Mouse (Mus musculus): ENCODE results near the gene Myog.

DNA sequence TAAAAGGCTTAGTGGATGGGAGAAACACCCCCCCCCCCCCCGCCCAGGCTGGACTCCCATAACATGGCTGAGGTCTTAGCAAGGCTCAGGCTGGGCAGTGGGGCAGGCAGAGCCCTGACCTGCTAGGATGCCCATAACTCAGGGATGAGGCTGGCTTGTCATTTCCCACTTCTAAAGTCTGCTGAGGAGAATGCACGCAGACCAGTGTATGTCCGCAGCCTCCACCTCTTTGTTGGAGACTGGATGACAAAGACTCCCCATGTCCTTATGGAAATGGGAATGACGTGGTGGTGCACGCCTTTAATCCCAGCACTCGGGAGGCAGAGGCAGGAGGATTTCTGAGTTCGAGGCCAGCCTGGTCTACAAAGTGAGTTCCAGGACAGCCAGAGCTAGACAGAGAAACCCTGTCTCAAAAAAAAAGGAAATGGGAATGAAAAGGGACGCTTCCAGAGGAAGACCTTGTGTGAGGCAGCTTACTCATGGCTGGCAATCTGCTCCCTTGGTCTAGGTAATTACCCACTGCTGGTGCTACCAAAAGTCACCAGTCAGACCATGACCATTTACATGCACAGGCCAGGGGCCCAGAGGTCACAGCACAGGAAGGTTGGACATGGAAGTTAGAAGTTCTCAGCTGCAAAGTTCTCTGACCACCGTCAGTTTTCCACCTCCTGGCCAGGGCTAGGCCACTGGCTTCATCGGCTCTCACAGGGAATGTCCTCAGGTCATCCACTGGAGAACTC is 43.8 kb downstream of the Myog start:
- TF ChIP-seq CTCF (IDR thresholded peaks at IDR 0.05; ENCODE audit: borderline replicate concordance, insufficient read depth, low read depth, low read length) (no peak), POLR2A (IDR thresholded peaks at IDR 0.05; ENCODE audit: borderline replicate concordance, insufficient read depth, low read length) (no peak)
